Mouse (Mus musculus): ENCODE measurements at regions not wholly inside any gene's neighbourhood (a gene's known extent, or its start where the extent isn't known, plus 50 kb on each side); places are given as distances from the start of the nearest gene placed in this dataset.

DNA sequence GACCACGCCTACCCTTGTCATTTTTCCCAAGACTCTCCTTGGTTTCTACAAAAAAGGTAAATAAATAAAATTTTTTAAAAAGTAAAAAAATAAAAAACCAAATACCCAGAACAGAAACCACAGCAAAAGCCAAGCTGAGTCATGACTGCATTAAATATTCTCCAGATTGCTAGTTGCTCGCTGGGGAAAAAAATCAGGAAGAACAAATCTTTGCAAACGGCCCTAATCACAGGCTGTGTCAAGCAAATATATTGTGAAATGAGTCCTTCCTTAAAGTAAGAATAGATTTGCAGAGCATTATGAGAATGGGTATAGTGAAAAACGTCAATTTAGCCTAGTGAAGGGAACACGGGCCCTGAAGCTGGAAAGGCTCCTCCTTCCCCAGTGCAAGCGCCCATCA is 86.6 kb upstream of the Pitrm1 start:
- WGBS: 82% methylated on average over 6 of the region's 6 CpGs
- H3K27ac ChIP-seq: no peak overlapping the region
- no peaks in the 10 kb centered on the region for H3K27me3 ChIP-seq (ENCODE audit: insufficient read depth, poor library complexity, severe bottlenecking)
- no peaks in the 10 kb centered on the region for H3K9me3 ChIP-seq
- no peaks in the 10 kb centered on the region for H3K4me1 ChIP-seq
- no peak for DNase-seq (ENCODE audit: low spot score)
- no peaks in the 10 kb centered on the region for H3K36me3 ChIP-seq
- H3K4me3 ChIP-seq: no peak overlapping the region

GRCm38 (mm10) chr13:6465911-6466419 is 82.0 kb upstream of the Pitrm1 start:
- no peak overlapping the region for H3K27ac ChIP-seq
- no peak overlapping the region for H3K4me3 ChIP-seq
- no peaks in the 10 kb centered on the region; the same call in 1 of the 2 replicates for H3K4me1 ChIP-seq
- H3K9me3 ChIP-seq: no peaks in the 10 kb centered on the region
- no peaks in the 10 kb centered on the region for H3K36me3 ChIP-seq
- DNase-seq (ENCODE audit: low spot score): no peak
- 37% methylated on average over 9 of the region's 9 CpGs for WGBS
- no peaks in the 10 kb centered on the region for H3K27me3 ChIP-seq (ENCODE audit: insufficient read depth, poor library complexity, severe bottlenecking)

- no peaks in the 10 kb centered on the region for H3K9me3 ChIP-seq
- WGBS: 61% methylated on average over 11 of the region's 11 CpGs
- peaks cover 7% of the 10 kb centered on the region; the same call in 1 of the 2 replicates for H3K4me1 ChIP-seq
- no peak overlapping the region for H3K27ac ChIP-seq
- H3K36me3 ChIP-seq: no peaks in the 10 kb centered on the region
- DNase-seq (ENCODE audit: low spot score): no peak
- H3K4me3 ChIP-seq: no peak overlapping the region
- H3K27me3 ChIP-seq (ENCODE audit: insufficient read depth, poor library complexity, severe bottlenecking): no peaks in the 10 kb centered on the region
Measured at GRCm38 (mm10) chr13:6469446-6470227, 78.3 kb upstream of the Pitrm1 start.

GRCm38 (mm10) chr13:6470286-6471103 is 77.5 kb upstream of the Pitrm1 start:
- H3K27ac ChIP-seq: no peak overlapping the region
- peaks cover 7% of the 10 kb centered on the region; the same call in 1 of the 2 replicates for H3K4me1 ChIP-seq
- H3K27me3 ChIP-seq (ENCODE audit: insufficient read depth, poor library complexity, severe bottlenecking): no peaks in the 10 kb centered on the region
- 70% methylated on average over 15 of the region's 15 CpGs for WGBS
- no peaks in the 10 kb centered on the region for H3K9me3 ChIP-seq
- H3K36me3 ChIP-seq: no peaks in the 10 kb centered on the region
- DNase-seq (ENCODE audit: low spot score): no peak
- no peak overlapping the region for H3K4me3 ChIP-seq

- Histone ChIP-seq H3K27me3 (ENCODE audit: insufficient read depth, poor library complexity, severe bottlenecking) (no peaks in the 10 kb centered on the region), H3K27ac (no peak overlapping the region), H3K9me3 (no peaks in the 10 kb centered on the region), H3K4me1 (peaks cover 7% of the 10 kb centered on the region; the same call in 1 of the 2 replicates), H3K4me3 (no peak overlapping the region), H3K36me3 (no peaks in the 10 kb centered on the region)
- WGBS: 12% methylated on average over 7 of the region's 7 CpGs
- no peak for DNase-seq (ENCODE audit: low spot score)
Measured at GRCm38 (mm10) chr13:6471643-6472042, 76.3 kb upstream of the Pitrm1 start.

- Histone ChIP-seq H3K27ac (no peak overlapping the region), H3K9me3 (no peaks in the 10 kb centered on the region), H3K4me1 (peaks cover 7% of the 10 kb centered on the region; the same call in 1 of the 2 replicates), H3K36me3 (no peaks in the 10 kb centered on the region), H3K4me3 (no peak overlapping the region), H3K27me3 (ENCODE audit: insufficient read depth, poor library complexity, severe bottlenecking) (no peaks in the 10 kb centered on the region)
- no peak for DNase-seq (ENCODE audit: low spot score)
- 79% methylated on average over 12 of the region's 12 CpGs for WGBS
Measured at GRCm38 (mm10) chr13:6473401-6474190, 74.4 kb upstream of the Pitrm1 start.

DNA sequence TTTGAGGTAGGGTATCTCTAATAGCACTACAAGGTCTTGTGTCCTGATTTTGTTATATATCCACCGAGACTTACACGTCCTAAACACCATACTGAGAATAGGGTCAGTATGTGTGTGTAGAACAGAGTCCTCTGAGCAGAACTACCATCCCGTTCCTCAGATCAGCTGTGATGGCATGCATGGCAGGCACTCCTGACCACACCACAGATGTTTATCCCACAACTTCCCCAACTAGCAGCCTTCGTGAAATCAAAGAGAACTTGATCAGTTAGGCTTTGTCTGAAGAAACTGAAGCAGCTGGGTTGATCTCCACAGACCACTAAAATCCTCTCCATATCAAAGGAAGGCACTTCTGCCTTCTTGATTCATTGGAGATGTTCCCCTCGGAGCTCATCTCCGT is 68.3 kb upstream of the Pitrm1 start:
- H3K4me3 ChIP-seq: no peak overlapping the region
- WGBS: 75% methylated on average over 6 of the region's 6 CpGs
- H3K4me1 ChIP-seq: no peaks in the 10 kb centered on the region
- no peaks in the 10 kb centered on the region for H3K36me3 ChIP-seq
- no peak overlapping the region for H3K27ac ChIP-seq
- no peaks in the 10 kb centered on the region for H3K9me3 ChIP-seq
- no peaks in the 10 kb centered on the region for H3K27me3 ChIP-seq (ENCODE audit: insufficient read depth, poor library complexity, severe bottlenecking)
- DNase-seq (ENCODE audit: low spot score): no peak

DNA sequence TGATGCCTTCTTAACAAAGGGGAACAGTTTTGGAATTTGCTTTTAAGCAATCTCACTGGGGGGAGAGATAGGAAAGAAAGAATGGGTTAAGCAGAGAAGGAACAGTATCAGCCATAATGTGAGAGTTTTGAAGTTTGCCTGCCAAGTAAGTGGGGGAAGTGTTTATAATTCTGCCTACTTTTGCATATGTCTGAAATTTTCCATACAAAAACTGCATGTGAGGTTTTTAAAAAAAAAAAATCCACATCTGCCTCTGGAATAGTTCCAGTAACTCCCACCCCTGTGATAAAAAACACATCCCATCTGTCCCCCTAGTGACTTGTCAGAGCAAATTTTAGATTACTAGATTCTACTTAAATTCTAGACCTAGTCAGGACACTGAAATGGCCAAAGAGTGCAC is 63.5 kb upstream of the Pitrm1 start:
- DNase-seq (ENCODE audit: low spot score): no peak

GRCm38 (mm10) chr13:6487837-6488236 is 60.1 kb upstream of the Pitrm1 start:
- 85% methylated on average over 3 of the region's 3 CpGs for WGBS
- Histone ChIP-seq H3K4me3 (no peak overlapping the region), H3K4me1 (no peaks in the 10 kb centered on the region), H3K27me3 (ENCODE audit: insufficient read depth, poor library complexity, severe bottlenecking) (no peaks in the 10 kb centered on the region), H3K36me3 (no peaks in the 10 kb centered on the region), H3K27ac (no peak overlapping the region), H3K9me3 (no peaks in the 10 kb centered on the region)
- no peak for DNase-seq (ENCODE audit: low spot score)

More for the DNA sequence above, 63.5 kb upstream of the Pitrm1 start:
- Histone ChIP-seq H3K27me3 (ENCODE audit: insufficient read depth, poor library complexity, severe bottlenecking) (no peaks in the 10 kb centered on the region), H3K4me1 (no peaks in the 10 kb centered on the region), H3K36me3 (no peaks in the 10 kb centered on the region), H3K4me3 (no peak overlapping the region), H3K9me3 (no peaks in the 10 kb centered on the region), H3K27ac (no peak overlapping the region)

DNA sequence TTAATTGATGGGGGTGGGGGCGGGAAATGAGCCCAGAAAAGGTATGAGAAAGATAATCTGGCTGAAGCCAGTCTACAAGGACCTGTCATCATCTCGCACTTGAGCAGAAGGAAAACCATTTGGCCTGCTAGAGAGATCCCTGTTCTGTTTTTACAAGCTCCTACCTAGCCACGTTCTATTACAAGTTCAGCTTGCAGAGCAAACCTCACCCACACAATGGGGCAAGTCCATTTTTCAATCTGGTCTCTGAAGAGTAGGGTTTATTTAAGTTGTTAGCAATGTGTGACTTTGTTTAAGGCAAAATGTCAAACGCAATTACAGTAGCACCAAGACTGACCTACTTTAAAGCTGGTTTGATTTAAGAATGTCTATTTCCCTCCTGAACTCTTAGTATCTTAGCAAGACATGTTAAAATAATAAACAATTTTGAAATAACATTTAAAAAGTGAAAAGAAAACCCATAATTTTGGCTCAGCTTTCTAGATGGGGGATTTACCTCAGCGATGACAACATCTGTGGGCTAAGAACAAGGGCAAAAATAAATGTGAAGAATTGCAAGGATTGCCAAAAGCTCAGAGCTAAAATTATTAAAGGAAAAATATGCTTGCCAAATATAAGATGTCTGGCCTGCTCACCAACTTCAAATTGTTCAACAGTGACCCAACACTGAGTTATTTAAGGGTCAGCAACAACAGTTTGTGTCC is 54.9 kb upstream of the Pitrm1 start:
- no peak for DNase-seq (ENCODE audit: low spot score)
- H3K9me3 ChIP-seq: no peaks in the 10 kb centered on the region
- H3K27ac ChIP-seq: no peak overlapping the region
- H3K36me3 ChIP-seq: no peaks in the 10 kb centered on the region
- H3K4me3 ChIP-seq: no peak overlapping the region
- 54% methylated on average over 5 of the region's 5 CpGs for WGBS
- 0 out of 2 replicates have a peak, but pooled peaks cover 6% of the 10 kb centered on the region for H3K4me1 ChIP-seq
- no peaks in the 10 kb centered on the region for H3K27me3 ChIP-seq (ENCODE audit: insufficient read depth, poor library complexity, severe bottlenecking)

Measured in heart, embryonic 10.5 days (tissue).